26 mouse cellular contexts compared by ENCODE assay signal in genomic region chr12:4713361-4713760, GRCm38 (mm10). TPM values are rescaled to one million over a fixed set of nuclear protein-coding genes. Genes with fewer than 3 reads are reported as not detected.
"Had no signal": no experiment of that assay in that cellular context is flagged by ENCODE, and none has a peak within 500 bp of the region (broad histone marks: within the 10 kb centered on the region; RNA-seq: fewer than 3 reads in every experiment).

No protein-coding gene starts in this region.

- H3K27ac ChIP-seq: heart, adult 2 months; hindbrain, embryonic 13.5 days; hindbrain, embryonic 15.5 days; hindbrain, postnatal 0 days; kidney, embryonic 15.5 days; kidney, postnatal 0 days; limb, embryonic 13.5 days; limb, embryonic 15.5 days; liver, embryonic 12.5 days; liver, embryonic 14.5 days had no signal

- ATAC-seq: forebrain, postnatal 0 days; hindbrain, postnatal 0 days; intestine, embryonic 16.5 days; liver, embryonic 12.5 days had no signal

- H3K9me3 ChIP-seq: heart, embryonic 12.5 days; hindbrain, embryonic 13.5 days; hindbrain, embryonic 15.5 days; kidney, embryonic 15.5 days; limb, embryonic 13.5 days; limb, embryonic 15.5 days; liver, embryonic 12.5 days had no signal

- H3K4me3 ChIP-seq: heart, adult 2 months; heart, embryonic 12.5 days; hindbrain, embryonic 13.5 days; hindbrain, embryonic 15.5 days; kidney, embryonic 15.5 days; limb, embryonic 13.5 days; limb, embryonic 15.5 days; liver, embryonic 12.5 days had no signal

- H3K4me1 ChIP-seq: kidney, embryonic 15.5 days; limb, embryonic 15.5 days had no signal

- H3K9ac ChIP-seq: forebrain, postnatal 0 days; heart, embryonic 12.5 days; hindbrain, embryonic 13.5 days; hindbrain, embryonic 15.5 days; kidney, embryonic 15.5 days; limb, embryonic 13.5 days; limb, embryonic 15.5 days; liver, embryonic 12.5 days; liver, embryonic 14.5 days had no signal

- DNase-seq: forebrain, postnatal 0 days; gastrocnemius, postnatal 14 days; gastrocnemius, postnatal 36 days; heart, adult 2 months; heart, postnatal 14 days; kidney, adult 11 months; kidney, adult 2 months; kidney, adult 9 months; kidney, postnatal 14 days; kidney, postnatal 36 days; layer of hippocampus, adult 9-11 months; layer of hippocampus, postnatal 36 days; left cerebral cortex, postnatal 4 days had no signal

- H3K4me2 ChIP-seq: heart, embryonic 12.5 days; hindbrain, embryonic 13.5 days; hindbrain, embryonic 15.5 days; kidney, embryonic 15.5 days; limb, embryonic 13.5 days; limb, embryonic 15.5 days; liver, embryonic 12.5 days had no signal

- H3K27me3 ChIP-seq: heart, embryonic 12.5 days; hindbrain, embryonic 13.5 days; hindbrain, embryonic 15.5 days; kidney, embryonic 15.5 days; limb, embryonic 13.5 days; limb, embryonic 15.5 days had no signal

RNA-seq across cellular contexts. Expression of gene Fam228a, which starts 24.9 kb away (rescaled TPM):
- total RNA-seq: gastrocnemius, postnatal 36 days; heart, adult 2 months; hematopoietic stem cell, adult 5-6 weeks had no signal
- polyA plus RNA-seq: large intestine, adult 2 months had no signal
